21 mouse cellular contexts compared by ENCODE assay signal in genomic region chr17:90702626-90703025, GRCm38 (mm10).
A peak's percentile ranks its signal among the peaks of the same experiment; 100 is the strongest.
DNase-seq lines count a peak whose midpoint lies in the region; ATAC-seq and TF ChIP-seq lines count a peak whose summit lies in the region.
"Had no signal": no experiment of that assay in that cellular context is flagged by ENCODE, and none has a peak within 500 bp of the region (broad histone marks: within the 10 kb centered on the region; RNA-seq: fewer than 3 reads in every experiment).

No protein-coding gene starts in this region.

- intact Hi-C loops in gastrocnemius, postnatal 36 days (cut with DNase I) = no loop called here

- no peak overlapping the region for H3K4me3 ChIP-seq in embryonic facial prominence, embryonic 14.5 days (ENCODE audit: low read depth, low read length)
- no peak overlapping the region for H3K4me3 ChIP-seq in embryonic facial prominence, embryonic 10.5 days
- H3K4me3 ChIP-seq in cortical plate, adult 2 months (ENCODE audit: insufficient read depth, low read length) = no peak overlapping the region
- H3K4me3 ChIP-seq: embryonic facial prominence, embryonic 12.5 days; forebrain, embryonic 13.5 days; forebrain, embryonic 15.5 days had no signal

- DNase-seq in embryonic facial prominence, embryonic 14.5 days (ENCODE audit: low spot score) = peak; percentile 31
- no peak for DNase-seq in embryonic facial prominence, embryonic 10.5 days (ENCODE audit: low spot score)
- DNase-seq in 416B (ENCODE audit: low read depth) = peak; percentile 54
- no peak for DNase-seq in kidney, postnatal 10 days
- no peak for DNase-seq in gastrocnemius, postnatal 36 days
- no peak for DNase-seq in cerebellum, postnatal 10 days
- DNase-seq: adrenal gland, adult 2 months; adrenal gland, postnatal 10 days; adrenal gland, postnatal 25 days; cerebellum, adult 11-12 months; cerebellum, adult 2 months; cerebellum, adult 9-10 months; cerebellum, postnatal 14 days; cerebellum, postnatal 36 days; embryo, embryonic 11 days; forebrain, postnatal 0 days had no signal

- no peaks in the 10 kb centered on the region for H3K4me1 ChIP-seq in embryonic facial prominence, embryonic 14.5 days (ENCODE audit: control insufficient read depth, insufficient read depth, low read length)
- H3K4me1 ChIP-seq in embryonic facial prominence, embryonic 10.5 days = 0 out of 2 replicates have a peak, but pooled peaks cover 2% of the 10 kb centered on the region
- H3K4me1 ChIP-seq in cortical plate, adult 2 months (ENCODE audit: control insufficient read depth, insufficient read depth, low read length) = peaks cover 3% of the 10 kb centered on the region; the same call in 1 of the 2 replicates
- H3K4me1 ChIP-seq: embryonic facial prominence, embryonic 12.5 days; forebrain, embryonic 15.5 days had no signal

- peak; percentile 68; the same call in 1 of the 2 replicates for ATAC-seq in embryonic facial prominence, embryonic 14.5 days (ENCODE audit: low read depth)
- ATAC-seq in hematopoietic stem cell, adult 5-6 weeks (replicated peaks in 1 of 2; ENCODE audit: insufficient read depth in 1 of 2, low FRiP score in 2 of 2, low TSS enrichment in 1 of 2, low read depth in 1 of 2, poor library complexity in 2 of 2, severe bottlenecking in 2 of 2) = peak; percentile 62 to 70
- ATAC-seq: forebrain, embryonic 13.5 days; forebrain, embryonic 15.5 days; forebrain, postnatal 0 days had no signal

- no peak overlapping the region for H3K4me2 ChIP-seq in embryonic facial prominence, embryonic 14.5 days (ENCODE audit: low read depth, low read length)
- H3K4me2 ChIP-seq: embryonic facial prominence, embryonic 12.5 days; forebrain, embryonic 13.5 days; forebrain, embryonic 15.5 days had no signal

- no peaks in the 10 kb centered on the region for H3K9me3 ChIP-seq in embryonic facial prominence, embryonic 14.5 days (ENCODE audit: control insufficient read depth, low read length)
- H3K9me3 ChIP-seq in embryonic facial prominence, embryonic 10.5 days = no peaks in the 10 kb centered on the region
- H3K9me3 ChIP-seq: embryonic facial prominence, embryonic 12.5 days; forebrain, embryonic 13.5 days; forebrain, embryonic 15.5 days had no signal

- no peaks in the 10 kb centered on the region for H3K36me3 ChIP-seq in embryonic facial prominence, embryonic 14.5 days (ENCODE audit: control insufficient read depth, insufficient read depth, low read length)
- no peaks in the 10 kb centered on the region for H3K36me3 ChIP-seq in embryonic facial prominence, embryonic 10.5 days (replicated peaks)
- H3K36me3 ChIP-seq: embryonic facial prominence, embryonic 12.5 days; forebrain, embryonic 15.5 days had no signal

- no peak for TF ChIP-seq CTCF in cortical plate, adult 2 months (IDR thresholded peaks at IDR 0.05; ENCODE audit: extremely low read depth, insufficient read depth, low read length)

- no peak overlapping the region for H3K27ac ChIP-seq in embryonic facial prominence, embryonic 14.5 days (replicated peaks; ENCODE audit: low read depth, low read length)
- H3K27ac ChIP-seq in embryonic facial prominence, embryonic 10.5 days (replicated peaks) = no peak overlapping the region
- H3K27ac ChIP-seq in cortical plate, adult 2 months (ENCODE audit: insufficient read depth, low read length) = 0 out of 2 replicates have a peak overlapping the region, but pooled peaks have one; percentile 13
- H3K27ac ChIP-seq: embryonic facial prominence, embryonic 12.5 days; forebrain, embryonic 13.5 days; forebrain, embryonic 15.5 days had no signal

- no peak for TF ChIP-seq POLR2A in cortical plate, adult 2 months (IDR thresholded peaks at IDR 0.05; ENCODE audit: extremely low read depth, insufficient read depth, low read length)

- H3K27me3 ChIP-seq in embryonic facial prominence, embryonic 14.5 days (replicated peaks; ENCODE audit: control insufficient read depth, insufficient read depth, low read length) = no peaks in the 10 kb centered on the region
- no peaks in the 10 kb centered on the region for H3K27me3 ChIP-seq in embryonic facial prominence, embryonic 10.5 days (replicated peaks; ENCODE audit: low read depth, poor library complexity, severe bottlenecking)
- H3K27me3 ChIP-seq: embryonic facial prominence, embryonic 12.5 days; forebrain, embryonic 15.5 days had no signal

- no peak overlapping the region for H3K9ac ChIP-seq in embryonic facial prominence, embryonic 14.5 days (ENCODE audit: low read depth, low read length)
- H3K9ac ChIP-seq: embryonic facial prominence, embryonic 12.5 days; forebrain, embryonic 13.5 days; forebrain, embryonic 15.5 days; forebrain, postnatal 0 days had no signal

- WGBS in embryonic facial prominence, embryonic 14.5 days = 62% methylated on average over 1 of the region's 1 CpGs
- 78% methylated on average over 1 of the region's 1 CpGs for WGBS in embryonic facial prominence, embryonic 10.5 days

Comparison
In these comparisons a context has a peak if more than half of its experiments do, and no peak if none do; other contexts are left out.
1. DNase-seq: peak in embryonic facial prominence, embryonic 14.5 days (single experiment) and 416B (single experiment); none in embryonic facial prominence, embryonic 10.5 days (single experiment), kidney, postnatal 10 days (single experiment), gastrocnemius, postnatal 36 days (0 of 2) and cerebellum, postnatal 10 days (0 of 2).